Mouse (Mus musculus) hindbrain, postnatal 0 days (tissue): ENCODE results near the gene Ubqln4. TPM values are rescaled to one million over a fixed set of nuclear protein-coding genes. Genes with fewer than 3 reads are reported as not detected.
A peak's percentile ranks its signal among the peaks of the same experiment; 100 is the strongest.

Experiments used
- ATAC-seq: fragments of 200-750 bp; cut with Nextera tagmentation; 2 replicates; pipeline ENCODE4 v1.8.0; 2017; ENCODE audit warnings: mild to moderate bottlenecking, moderate TSS enrichment, moderate library complexity
- DNase-seq: peaks from one replicate; pipeline ENCODE4 v3.0.0-alpha.2; 2015; ENCODE audit warnings: low spot score
- H3K27ac ChIP-seq: fragments of 300-500 bp; sonication (generic); 2 replicates; pipeline ENCODE4 v1.5.1; 2014; ENCODE audit warnings: mild to moderate bottlenecking
- H3K27me3 ChIP-seq: fragments of 300-500 bp; sonication (generic); 2 replicates; pipeline ENCODE4 v1.6.1; 2014; ENCODE audit warnings: low read length, mixed read lengths; ENCODE audit not compliant: insufficient read depth
- H3K36me3 ChIP-seq: fragments of 300-500 bp; sonication (generic); 2 replicates; pipeline ENCODE4 v1.6.1; 2014; ENCODE audit warnings: low read length, mixed read lengths; ENCODE audit not compliant: insufficient read depth
- H3K4me1 ChIP-seq: fragments of 300-500 bp; sonication (generic); 2 replicates; pipeline ENCODE4 v1.6.1; 2014; ENCODE audit warnings: antibody characterized with exemption, low read length, mixed read lengths; ENCODE audit not compliant: insufficient read depth
- H3K4me2 ChIP-seq: fragments of 300-500 bp; sonication (generic); 2 replicates; pipeline ENCODE4 v1.6.1; 2014; ENCODE audit warnings: low read depth, mild to moderate bottlenecking, low read length, moderate library complexity, mixed read lengths
- H3K4me3 ChIP-seq: fragments of 300-500 bp; sonication (generic); 2 replicates; pipeline ENCODE4 v1.5.1; 2014; ENCODE audit warnings: low read length
- H3K9ac ChIP-seq: fragments of 300-500 bp; sonication (generic); replicated peaks from 2 replicates; pipeline ENCODE4 v1.6.1; 2014; ENCODE audit warnings: mild to moderate bottlenecking, low read length, moderate library complexity, mixed read lengths
- H3K9me3 ChIP-seq: fragments of 300-500 bp; sonication (generic); 2 replicates; pipeline ENCODE4 v1.6.1; 2016; ENCODE audit warnings: low read length, mixed read lengths
- CTCF ChIP-seq: IDR thresholded peaks from 2 replicates; pipeline ENCODE4 v1.5.1; 2016; ENCODE audit warnings: antibody characterized with exemption, control low read depth, low read depth
- WGBS: fragments of 180-500 bp; shearing (Covaris S2); extraction: QIAGEN DNeasy Blood & Tissue Kit; methylation state at CpG from one replicate; pipeline ENCODE4 v1.1.7; 2014; 5-methylcytosine and 5-hydroxymethylcytosine counted together
- polyA plus RNA-seq: library from polyadenylated mRNA; unstranded; fragments of >200 nt; fragmentation: Nextera tagmentation; extraction: Ambion mirVana; gene quantifications from 2 replicates; pipeline ENCODE4 v1.2.1, GENCODE M21; 2015
- total RNA-seq: library from RNA; depleted of rRNA; stranded (reverse); fragments of >200 nt; gene quantifications from 2 replicates; pipeline ENCODE4 v1.2.3, GENCODE M21; 2014

Ubqln4 gene
- total and polyA plus RNA-seq, 2 experiments from 2014 or later: 29.8 to 131 TPM

DNA sequence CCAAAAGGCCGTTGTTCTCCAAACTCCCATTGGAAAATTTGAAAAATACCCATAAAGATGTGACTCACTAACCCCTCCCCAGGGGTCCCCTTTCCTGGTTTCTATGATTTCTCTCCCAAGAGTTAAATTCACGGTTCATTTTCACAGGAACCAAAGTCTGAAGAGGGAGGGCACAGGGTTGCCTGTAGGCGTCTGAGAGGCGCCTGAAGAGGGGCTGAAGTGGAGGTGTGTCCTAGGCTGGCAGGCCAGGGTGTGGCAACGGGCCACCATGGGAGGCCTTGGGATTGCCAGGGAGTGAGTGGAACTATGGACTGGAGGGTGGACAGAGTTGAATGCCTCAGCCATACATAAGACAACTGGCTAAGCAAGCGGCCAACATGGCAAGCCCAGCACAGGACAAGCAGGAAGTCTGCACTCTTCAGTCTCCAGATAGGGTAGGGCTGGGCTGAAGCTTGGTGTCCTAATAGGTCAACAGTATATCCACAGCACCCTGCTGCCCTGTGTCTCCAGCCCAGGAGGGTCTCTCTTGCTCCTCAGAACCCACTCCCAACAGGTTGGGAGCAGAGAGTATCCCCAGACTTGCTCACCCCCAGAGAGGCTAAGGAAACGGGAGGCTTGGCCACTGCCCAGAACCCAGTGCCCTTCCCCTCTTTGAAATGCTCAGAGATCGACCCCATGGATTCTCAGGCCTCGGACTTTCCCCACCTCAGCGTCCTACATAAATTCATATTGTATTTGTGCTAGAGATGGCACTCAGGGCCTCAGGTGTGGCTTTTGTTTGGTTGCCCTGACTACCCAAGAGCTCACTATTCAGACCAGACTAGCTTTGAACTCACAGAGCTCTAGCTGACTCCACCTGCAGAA, 39.1 kb upstream of the Ubqln4 start:
- H3K4me2 ChIP-seq: no peak overlapping the region
- 74% methylated on average over 10 of the region's 10 CpGs for WGBS
- peaks cover 18% of the 10 kb centered on the region for H3K4me1 ChIP-seq
- TF ChIP-seq CTCF: no peak
- no peaks in the 10 kb centered on the region for H3K9me3 ChIP-seq
- H3K36me3 ChIP-seq: no peaks in the 10 kb centered on the region
- H3K27me3 ChIP-seq: no peaks in the 10 kb centered on the region
- no peak overlapping the region for H3K4me3 ChIP-seq
- ATAC-seq (no peak), DNase-seq (no peak)
- H3K27ac ChIP-seq: no peak overlapping the region
- no peak overlapping the region for H3K9ac ChIP-seq

DNA sequence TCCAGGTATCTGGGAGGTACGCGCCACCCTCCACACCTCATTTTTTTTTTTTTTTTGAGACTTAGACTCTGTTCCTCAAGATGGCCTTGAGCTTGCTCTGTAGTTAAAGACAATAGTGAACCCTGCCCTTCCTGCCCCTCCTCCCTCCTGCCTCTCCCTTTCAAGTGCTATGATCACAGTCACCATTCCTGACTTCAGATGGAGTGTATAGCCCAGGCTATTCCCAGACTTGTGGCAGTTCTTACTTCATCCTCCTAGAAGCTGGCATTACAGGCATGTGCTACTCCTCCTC, 38.5 kb upstream of the Ubqln4 start:
- Histone ChIP-seq H3K4me2 (no peak overlapping the region), H3K4me1 (peaks cover 16% of the 10 kb centered on the region; the same call in 1 of the 2 replicates), H3K4me3 (no peak overlapping the region), H3K27me3 (no peaks in the 10 kb centered on the region), H3K9ac (no peak overlapping the region), H3K27ac (no peak overlapping the region), H3K36me3 (no peaks in the 10 kb centered on the region), H3K9me3 (no peaks in the 10 kb centered on the region)
- no peak for DNase-seq
- no peak for ATAC-seq
- TF ChIP-seq CTCF: no peak
- WGBS: 96% methylated on average over 2 of the region's 2 CpGs

DNA sequence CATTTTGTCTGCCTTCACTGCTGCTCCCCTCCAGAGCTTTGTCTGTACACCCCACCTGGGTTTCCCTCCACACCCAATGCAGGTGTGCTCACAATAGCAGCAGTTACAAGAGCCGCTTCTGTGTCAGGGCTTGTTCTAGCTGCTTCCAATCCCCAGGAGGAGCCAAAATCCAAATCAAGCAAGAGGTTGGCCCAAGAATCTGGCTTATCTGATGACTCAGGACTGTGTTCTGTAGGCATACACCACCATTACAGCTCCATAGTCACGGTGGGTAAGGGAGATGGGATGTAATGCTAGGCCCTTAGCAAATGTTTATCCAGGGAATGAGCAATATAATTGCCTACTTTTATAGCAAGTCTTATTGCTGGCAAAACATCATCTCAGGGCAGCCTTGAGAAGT, 37.2 kb upstream of the Ubqln4 start:
- no peak overlapping the region for H3K4me3 ChIP-seq
- no peak for ATAC-seq
- H3K36me3 ChIP-seq: no peaks in the 10 kb centered on the region
- H3K4me1 ChIP-seq: 0 out of 2 replicates have a peak, but pooled peaks cover 8% of the 10 kb centered on the region
- no peak for DNase-seq
- no peaks in the 10 kb centered on the region for H3K9me3 ChIP-seq
- 86% methylated on average over 2 of the region's 2 CpGs for WGBS
- TF ChIP-seq CTCF: no peak
- H3K4me2 ChIP-seq: no peak overlapping the region
- no peak overlapping the region for H3K27ac ChIP-seq
- no peaks in the 10 kb centered on the region for H3K27me3 ChIP-seq
- H3K9ac ChIP-seq: no peak overlapping the region

DNA sequence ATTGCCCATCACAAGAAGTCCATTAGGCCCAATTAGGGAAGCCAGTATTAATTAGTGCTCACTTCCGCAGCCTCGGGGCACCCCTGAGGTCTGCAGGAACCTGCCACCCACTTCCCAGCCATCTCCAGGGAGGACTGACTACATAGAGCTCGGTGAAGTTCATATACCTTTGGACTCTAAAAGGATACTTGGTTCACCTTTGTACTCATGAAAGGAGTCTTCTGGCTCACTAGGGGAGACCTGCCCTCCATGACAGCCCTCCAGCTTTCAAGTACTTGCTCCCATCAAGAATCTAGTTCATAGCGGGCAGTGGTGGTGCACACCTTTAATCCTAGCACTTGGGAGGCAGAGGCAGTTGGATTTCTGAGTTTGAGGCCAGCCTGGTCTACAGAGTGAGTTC, 35.1 kb upstream of the Ubqln4 start:
- H3K36me3 ChIP-seq: no peaks in the 10 kb centered on the region
- no peak overlapping the region for H3K4me3 ChIP-seq
- H3K27me3 ChIP-seq: no peaks in the 10 kb centered on the region
- 0 out of 2 replicates have a peak, but pooled peaks cover 1% of the 10 kb centered on the region for H3K4me1 ChIP-seq
- H3K9me3 ChIP-seq: no peaks in the 10 kb centered on the region
- ATAC-seq (no peak), DNase-seq (no peak)
- H3K9ac ChIP-seq: no peak overlapping the region
- 91% methylated on average over 4 of the region's 4 CpGs for WGBS
- H3K27ac ChIP-seq: no peak overlapping the region
- H3K4me2 ChIP-seq: no peak overlapping the region
- no peak for TF ChIP-seq CTCF

DNA sequence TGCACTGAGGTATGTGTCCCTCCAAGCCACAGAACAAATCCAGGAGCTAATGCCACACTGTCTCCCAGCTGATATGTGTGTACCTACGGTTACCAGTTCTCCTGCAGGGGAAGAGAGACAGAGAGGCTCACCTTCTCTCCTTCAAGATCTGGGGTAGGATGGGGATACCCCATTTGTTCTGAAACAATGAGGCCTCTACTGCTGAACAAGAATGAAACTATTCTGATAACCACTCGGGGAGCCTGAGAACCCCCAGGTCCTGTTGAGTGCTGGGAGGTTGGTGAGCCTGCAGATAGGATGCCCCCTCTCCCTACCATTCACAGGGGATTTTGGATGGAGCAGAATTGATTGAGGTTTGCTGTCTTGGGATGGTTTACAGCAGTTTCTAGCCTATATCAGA, 33.5 kb upstream of the Ubqln4 start:
- WGBS: 88% methylated on average over 2 of the region's 2 CpGs
- Histone ChIP-seq H3K9ac (no peak overlapping the region), H3K9me3 (no peaks in the 10 kb centered on the region), H3K27ac (no peak overlapping the region), H3K36me3 (no peaks in the 10 kb centered on the region), H3K4me3 (no peak overlapping the region), H3K4me2 (no peak overlapping the region), H3K27me3 (no peaks in the 10 kb centered on the region), H3K4me1 (no peaks in the 10 kb centered on the region)
- DNase-seq (no peak), ATAC-seq (no peak)
- TF ChIP-seq CTCF: no peak

DNA sequence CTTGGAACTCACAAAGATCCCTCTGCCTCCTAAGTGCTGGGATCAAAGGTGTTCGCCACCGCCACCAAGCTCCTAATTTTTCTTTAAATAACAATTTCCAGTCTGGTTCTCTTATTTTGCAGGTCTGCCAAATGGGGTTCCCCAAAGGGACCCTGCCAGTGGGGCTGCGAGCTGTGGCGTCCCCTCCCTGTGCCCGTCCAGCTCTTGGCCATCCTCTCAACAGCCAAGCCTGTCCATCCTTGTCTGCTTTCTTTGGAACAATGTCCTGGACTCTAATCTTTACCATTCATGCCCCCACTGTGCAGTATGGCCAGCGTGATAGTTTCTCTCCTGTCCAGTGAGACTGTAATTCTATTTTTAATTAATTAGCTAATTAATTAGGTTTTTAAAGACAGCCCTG, 32.4 kb upstream of the Ubqln4 start:
- H3K4me1 ChIP-seq: no peaks in the 10 kb centered on the region
- no peaks in the 10 kb centered on the region for H3K36me3 ChIP-seq
- no peaks in the 10 kb centered on the region for H3K9me3 ChIP-seq
- DNase-seq (no peak), ATAC-seq (no peak)
- WGBS: 91% methylated on average over 6 of the region's 6 CpGs
- H3K27me3 ChIP-seq: no peaks in the 10 kb centered on the region
- H3K9ac ChIP-seq: no peak overlapping the region
- no peak overlapping the region for H3K27ac ChIP-seq
- H3K4me2 ChIP-seq: no peak overlapping the region
- no peak overlapping the region for H3K4me3 ChIP-seq
- no peak for TF ChIP-seq CTCF

DNA sequence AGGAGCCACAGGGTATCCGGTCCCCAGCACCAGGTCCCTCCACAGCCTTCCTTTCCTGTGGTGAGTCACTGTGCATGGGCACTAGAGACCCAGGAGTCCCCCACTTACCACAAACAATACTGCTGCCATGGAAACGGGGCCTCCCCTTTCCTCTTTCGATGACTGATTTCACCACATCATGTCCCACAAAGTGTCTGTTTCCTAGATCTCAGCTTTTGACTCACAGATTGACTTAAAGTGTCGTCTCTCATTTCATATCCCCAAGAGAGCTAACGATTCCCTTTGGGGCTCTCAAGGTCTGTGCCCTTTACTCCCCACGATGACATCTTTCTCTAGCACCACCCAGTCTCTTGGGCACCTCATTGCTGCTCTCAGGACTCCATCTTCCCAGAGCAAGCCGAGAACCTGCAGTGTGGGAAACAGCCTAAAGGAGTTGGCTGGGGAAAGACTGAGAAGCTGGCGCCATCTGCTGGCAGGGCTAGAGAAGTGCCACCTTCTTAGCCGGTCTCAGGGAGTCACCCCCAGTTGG, 31.7 kb upstream of the Ubqln4 start:
- TF ChIP-seq CTCF: peak; percentile 92
- 29% methylated on average over 9 of the region's 9 CpGs for WGBS
- H3K4me2 ChIP-seq: no peak overlapping the region
- no peak overlapping the region for H3K4me3 ChIP-seq
- ATAC-seq: peak; percentile 20; the same call in 1 of the 2 replicates
- H3K36me3 ChIP-seq: no peaks in the 10 kb centered on the region
- no peaks in the 10 kb centered on the region for H3K4me1 ChIP-seq
- DNase-seq: peak; percentile 69
- H3K9me3 ChIP-seq: no peaks in the 10 kb centered on the region
- H3K27ac ChIP-seq: no peak overlapping the region
- no peaks in the 10 kb centered on the region for H3K27me3 ChIP-seq
- H3K9ac ChIP-seq: no peak overlapping the region
